Mouse (Mus musculus): ENCODE data around the gene Fgf11.

DNA sequence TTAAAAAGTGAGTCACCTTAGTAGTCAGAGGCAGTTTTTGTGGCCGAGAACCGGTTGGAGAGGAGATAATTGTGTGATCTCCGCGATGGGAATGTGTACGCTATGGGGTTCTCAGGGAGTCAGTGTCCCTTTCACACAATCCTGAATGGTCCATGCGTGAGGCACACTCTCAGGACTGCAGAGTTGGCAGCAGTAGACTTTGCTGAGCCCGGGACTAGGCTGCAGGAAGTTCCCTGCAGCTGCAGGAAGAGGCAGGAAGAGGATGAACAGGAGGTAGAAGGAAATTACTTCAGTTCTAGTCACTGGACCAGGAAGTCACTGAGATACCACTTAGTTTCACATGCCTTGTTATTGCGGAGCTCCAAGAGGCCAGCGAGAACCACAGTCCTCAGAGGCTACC lies 47.5 kb upstream of the Fgf11 start:
- TF ChIP-seq CTCF (conservative IDR thresholded peaks at IDR 0.05; ENCODE audit: low read length): no peak
- TF ChIP-seq POU5F1 (IDR thresholded peaks at IDR 0.05; ENCODE audit: borderline replicate concordance, low read length): no peak

Measured in E14TG2a.4 (cell line).